Mouse (Mus musculus): ENCODE data around the gene Vmn1r25.
"Not testable (repeated sequence)": the region's sequence is repeated elsewhere in the genome, so short reads cannot be mapped to it uniquely, and the experiment has no call there.

Vmn1r25 gene

DNA sequence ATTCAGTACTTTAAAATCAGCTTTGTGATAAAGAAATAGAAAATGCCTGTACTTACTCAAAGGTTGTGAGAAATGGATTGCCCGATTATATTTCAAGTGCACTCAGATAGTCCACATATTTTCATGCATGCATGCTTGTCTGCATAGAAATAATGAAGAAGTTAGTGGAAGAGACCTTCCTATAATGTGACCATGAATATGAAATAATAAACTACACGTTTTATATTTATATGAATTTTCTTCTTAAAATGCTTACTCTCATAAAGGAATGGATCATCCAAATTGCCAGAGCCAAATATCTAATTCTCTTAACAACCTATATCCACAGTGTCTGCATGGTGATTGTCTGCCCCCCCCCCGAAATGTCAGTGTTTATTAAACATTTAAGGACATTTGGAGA, at the start of gene Vmn1r25:
Vmn1r25 (minus strand) TSS at position 101 of the 400 bp plus-strand sequence.
- DNase-seq (ENCODE audit: low spot score in 2 of 2): no peak

DNA sequence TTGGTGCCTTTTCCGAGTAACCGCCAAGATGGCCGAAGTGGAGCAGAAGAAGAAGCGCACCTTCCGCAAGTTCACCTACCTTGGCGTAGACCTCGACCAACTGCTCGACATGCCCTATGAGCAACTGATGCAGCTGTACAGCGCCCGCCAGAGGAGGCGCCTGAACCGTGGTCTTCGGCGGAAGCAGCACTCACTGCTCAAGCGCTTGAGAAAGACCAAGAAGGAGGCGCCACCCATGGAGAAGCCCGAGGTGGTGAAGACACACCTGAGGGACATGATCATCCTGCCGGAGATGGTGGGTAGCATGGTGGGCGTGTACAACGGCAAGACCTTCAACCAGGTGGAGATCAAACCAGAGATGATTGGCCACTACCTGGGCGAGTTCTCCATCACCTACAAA, 36.9 kb upstream of the Vmn1r25 start:
- DNase-seq (ENCODE audit: low spot score in 2 of 2): peak in 1 of 2 experiments; percentile 5

DNA sequence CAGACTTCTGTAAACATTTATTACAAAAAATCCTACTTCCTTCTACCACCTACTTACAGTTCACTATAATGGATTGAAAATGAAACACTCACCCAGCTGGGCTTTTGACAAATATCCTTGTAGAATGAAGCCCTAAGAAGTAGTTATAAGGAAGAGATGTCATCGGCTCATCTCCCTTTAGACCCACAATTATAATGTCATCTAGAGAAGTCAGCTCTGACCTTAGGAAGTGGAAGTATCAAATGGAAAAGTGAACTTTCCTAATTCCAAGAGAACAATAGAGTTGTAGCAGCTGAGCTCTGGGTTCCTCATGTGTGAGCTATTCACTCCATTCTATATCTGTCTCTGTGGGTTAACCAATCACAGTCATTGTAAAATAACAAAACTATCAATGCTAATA, 34.4 kb upstream of the Vmn1r25 start, which contains the start of gene Vmn1r26:
Vmn1r26 (minus strand) TSS at position 101 of the 400 bp plus-strand sequence.
- DNase-seq (ENCODE audit: low spot score in 2 of 2): no peak

GRCm38 (mm10) chr6:57961403-57961802, 19.2 kb downstream of the Vmn1r25 start, which contains the start of gene Vmn1r24:
TSS of gene Vmn1r24 (minus strand) at chr6:57961503.
- DNase-seq (ENCODE audit: low spot score in 2 of 2): not testable (repeated sequence)

Data from frontal cortex, postnatal 10 days (tissue).